ENCODE assay signal across 8 mouse cellular contexts in the genomic region with DNA sequence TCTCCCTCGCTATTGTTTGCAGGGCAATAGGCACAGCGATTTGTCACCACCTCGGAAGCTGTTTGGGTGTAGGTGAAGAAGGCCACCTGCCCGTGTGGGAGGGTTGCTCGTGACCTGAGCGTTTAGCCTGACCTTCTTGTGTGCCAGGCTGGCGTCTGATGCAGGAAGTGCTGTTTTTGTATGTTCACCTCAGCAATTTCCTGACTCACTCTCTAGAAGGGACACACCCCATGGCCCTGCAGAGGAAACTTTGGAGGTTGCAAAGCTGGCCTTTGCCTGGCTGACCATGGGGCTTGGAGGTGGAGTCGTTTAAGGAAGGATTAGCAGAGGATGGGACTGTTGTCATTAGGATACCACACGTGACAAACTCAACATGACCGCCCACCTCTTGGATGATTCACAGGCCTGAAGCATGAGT. TPM values are rescaled to one million over a fixed set of nuclear protein-coding genes. Genes with fewer than 3 reads are reported as not detected.
A peak's percentile ranks its signal among the peaks of the same experiment; 100 is the strongest.
DNase-seq lines count a peak whose midpoint lies in the region; ATAC-seq and TF ChIP-seq lines count a peak whose summit lies in the region.

No protein-coding gene starts in this region.

- 0 out of 2 replicates have a peak, but pooled peaks have one; percentile 17 for ATAC-seq in midbrain, embryonic 15.5 days (replicated peaks)
- ATAC-seq in erythroid progenitor cell, adult 5-6 weeks (replicated peaks; ENCODE audit: low FRiP score, poor library complexity, severe bottlenecking): peak; percentile 67
- ATAC-seq in liver, embryonic 16.5 days (ENCODE audit: low read depth): peak; percentile 77
- ATAC-seq in stomach, postnatal 0 days (ENCODE audit: low FRiP score, low TSS enrichment): peak; percentile 87

- no peak overlapping the region for H3K27ac ChIP-seq in midbrain, embryonic 15.5 days
- no peak overlapping the region for H3K27ac ChIP-seq in midbrain, embryonic 10.5 days (replicated peaks)
- H3K27ac ChIP-seq in liver, embryonic 16.5 days (ENCODE audit: low read length): peak overlapping the region; percentile 92
- H3K27ac ChIP-seq in stomach, postnatal 0 days (replicated peaks): peak overlapping the region; percentile 74

- no peaks in the 10 kb centered on the region for H3K27me3 ChIP-seq in midbrain, embryonic 15.5 days (replicated peaks)
- no peaks in the 10 kb centered on the region for H3K27me3 ChIP-seq in midbrain, embryonic 10.5 days (ENCODE audit: low read depth, poor library complexity, severe bottlenecking)
- H3K27me3 ChIP-seq in liver, embryonic 16.5 days (ENCODE audit: control insufficient read depth, insufficient read depth, low read depth, low read length): no peaks in the 10 kb centered on the region
- H3K27me3 ChIP-seq in stomach, postnatal 0 days (ENCODE audit: control insufficient read depth, insufficient read depth, low read length): no peaks in the 10 kb centered on the region

- TF ChIP-seq EP300 in stomach, postnatal 0 days (optimal IDR thresholded peaks at IDR 0.05): no peak

- H3K36me3 ChIP-seq in midbrain, embryonic 15.5 days (replicated peaks): no peaks in the 10 kb centered on the region
- H3K36me3 ChIP-seq in midbrain, embryonic 10.5 days: no peaks in the 10 kb centered on the region
- H3K36me3 ChIP-seq in liver, embryonic 16.5 days (ENCODE audit: control insufficient read depth, insufficient read depth): no peaks in the 10 kb centered on the region
- H3K36me3 ChIP-seq in stomach, postnatal 0 days (ENCODE audit: control insufficient read depth, insufficient read depth, low read length): no peaks in the 10 kb centered on the region

- no peak overlapping the region for H3K4me2 ChIP-seq in midbrain, embryonic 15.5 days
- H3K4me2 ChIP-seq in liver, embryonic 16.5 days (ENCODE audit: low read depth, low read length): peak overlapping the region; percentile 40
- H3K4me2 ChIP-seq in stomach, postnatal 0 days (replicated peaks; ENCODE audit: low read depth): no peak overlapping the region

- no peak for TF ChIP-seq CTCF in stomach, postnatal 0 days (IDR thresholded peaks at IDR 0.05; ENCODE audit: low read depth)

- H3K4me1 ChIP-seq in midbrain, embryonic 15.5 days: peaks cover 6% of the 10 kb centered on the region; the same call in 1 of the 2 replicates
- H3K4me1 ChIP-seq in midbrain, embryonic 10.5 days: peaks cover 27% of the 10 kb centered on the region
- H3K4me1 ChIP-seq in liver, embryonic 16.5 days (ENCODE audit: control insufficient read depth, low read depth, low read length): peaks cover 50% of the 10 kb centered on the region
- no peaks in the 10 kb centered on the region for H3K4me1 ChIP-seq in stomach, postnatal 0 days (replicated peaks; ENCODE audit: control insufficient read depth, insufficient read depth)

- no peak overlapping the region for H3K4me3 ChIP-seq in midbrain, embryonic 15.5 days
- no peak overlapping the region for H3K4me3 ChIP-seq in midbrain, embryonic 10.5 days
- H3K4me3 ChIP-seq in liver, embryonic 16.5 days (ENCODE audit: low read depth, low read length): peak overlapping the region; percentile 30; the same call in 1 of the 2 replicates
- H3K4me3 ChIP-seq in stomach, postnatal 0 days (ENCODE audit: low read depth, low read length): no peak overlapping the region

- no peak for DNase-seq in midbrain, embryonic 10.5 days (ENCODE audit: low spot score)
- DNase-seq in stomach, postnatal 0 days (ENCODE audit: low spot score): peak; percentile 71
- no peak for DNase-seq in gastrocnemius, postnatal 25 days
- no peak for DNase-seq in cerebellum, postnatal 4 days (ENCODE audit: low spot score in 2 of 2)
- DNase-seq in layer of hippocampus, postnatal 14 days (ENCODE audit: low spot score in 2 of 2): no peak

- 44% methylated on average over 10 of the region's 10 CpGs for WGBS in midbrain, embryonic 15.5 days
- WGBS in midbrain, embryonic 10.5 days: 44% methylated on average over 10 of the region's 10 CpGs
- 29% methylated on average over 10 of the region's 10 CpGs for WGBS in liver, embryonic 16.5 days (ENCODE audit: insufficient replicate concordance)
- 14% methylated on average over 10 of the region's 10 CpGs for WGBS in stomach, postnatal 0 days

- H3K9me3 ChIP-seq in midbrain, embryonic 15.5 days: no peaks in the 10 kb centered on the region
- no peaks in the 10 kb centered on the region for H3K9me3 ChIP-seq in midbrain, embryonic 10.5 days (replicated peaks)
- H3K9me3 ChIP-seq in liver, embryonic 16.5 days (replicated peaks; ENCODE audit: control insufficient read depth, low read length): no peaks in the 10 kb centered on the region
- no peaks in the 10 kb centered on the region for H3K9me3 ChIP-seq in stomach, postnatal 0 days (ENCODE audit: control insufficient read depth, low read length)

- no peak overlapping the region for H3K9ac ChIP-seq in midbrain, embryonic 15.5 days
- peak overlapping the region; percentile 65 for H3K9ac ChIP-seq in liver, embryonic 16.5 days (ENCODE audit: low read depth, low read length)
- H3K9ac ChIP-seq in stomach, postnatal 0 days (ENCODE audit: low read length): no peak overlapping the region

RNA-seq across cellular contexts. Expression of gene Wdr26, which starts 18.9 kb away (rescaled TPM):
- 32.8 and 36.7 TPM in 2 replicates for polyA plus RNA-seq in midbrain, embryonic 15.5 days (2015; fragmentation: Nextera tagmentation; extraction: Ambion mirVana)
- polyA plus RNA-seq in midbrain, embryonic 10.5 days (2016; fragmentation: Nextera tagmentation; extraction: Ambion mirVana): 29.8 and 33.8 TPM in 2 replicates
- total RNA-seq in erythroid progenitor cell, adult 5-6 weeks (2015; ENCODE audit: low replicate concordance): 344 and 373 TPM in 2 replicates
- total RNA-seq in erythroid progenitor cell, adult 5-6 weeks (2017; ENCODE audit: low replicate concordance): 381 and 400 TPM in 2 replicates
- 42.9 and 46.1 TPM in 2 replicates for polyA plus RNA-seq in liver, embryonic 16.5 days (2015; fragmentation: Nextera tagmentation; extraction: Ambion mirVana)
- polyA plus RNA-seq in stomach, postnatal 0 days (2015; fragmentation: Nextera tagmentation; extraction: Ambion mirVana): 42.1 and 45.4 TPM in 2 replicates
- 10 to 100 TPM; 93.9 to 99.4 TPM for total RNA-seq in gastrocnemius, postnatal 25 days (2021)
- 100 to 1,000 TPM; 132 to 143 TPM for total RNA-seq in layer of hippocampus, postnatal 14 days (2021)

Comparison
In these comparisons a context has a peak if more than half of its experiments do, and no peak if none do; other contexts are left out.
1. ATAC-seq: peak in every context shown above with its lines; median percentile 87 in stomach, postnatal 0 days; 77 in liver, embryonic 16.5 days; 67 in erythroid progenitor cell, adult 5-6 weeks; 17 in midbrain, embryonic 15.5 days.
2. H3K27ac ChIP-seq: peak in liver, embryonic 16.5 days (single experiment) and stomach, postnatal 0 days (single experiment); none in midbrain, embryonic 15.5 days (single experiment) and midbrain, embryonic 10.5 days (single experiment).